In the genomic region with DNA sequence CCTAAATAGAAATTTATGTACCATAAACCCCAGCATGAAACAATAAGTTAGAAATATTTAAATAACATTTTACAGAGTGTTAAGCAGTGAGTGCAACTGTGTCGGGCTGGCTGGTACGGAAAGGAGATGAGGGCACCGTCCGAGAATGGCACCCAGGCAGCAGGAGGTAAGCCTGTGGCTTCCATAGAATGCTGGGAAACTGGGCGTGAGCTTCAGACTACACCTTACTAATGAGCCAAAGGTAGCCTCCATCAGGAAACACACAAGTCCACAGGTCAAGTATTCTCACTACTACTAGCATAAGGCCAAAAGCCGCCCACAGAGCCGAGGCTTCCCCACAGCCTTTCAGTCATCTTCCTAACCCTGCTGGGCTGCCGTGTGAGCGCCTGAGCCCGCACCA, we compare ENCODE assay signal across 32 mouse cellular contexts.
"Had no signal": no experiment of that assay in that cellular context is flagged by ENCODE, and none has a peak within 500 bp of the region (broad histone marks: within the 10 kb centered on the region; RNA-seq: fewer than 3 reads in every experiment).

No protein-coding gene starts in this region.

- DNase-seq: heart, adult 2 months; heart, postnatal 10 days; heart, postnatal 36 days; heart, postnatal 4 days; kidney, adult 18-20 months; kidney, adult 2 months; kidney, adult 8-10 months; kidney, adult 9 months; kidney, postnatal 10 days; kidney, postnatal 14 days; kidney, postnatal 36 days; kidney, postnatal 4 days; layer of hippocampus, adult 9-11 months; layer of hippocampus, postnatal 36 days had no signal

- H3K4me2 ChIP-seq: heart, embryonic 11.5 days; heart, embryonic 12.5 days; heart, embryonic 13.5 days; heart, embryonic 15.5 days; hindbrain, embryonic 12.5 days; hindbrain, embryonic 13.5 days; hindbrain, embryonic 14.5 days; hindbrain, embryonic 15.5 days; kidney, embryonic 15.5 days had no signal

- H3K27ac ChIP-seq: heart, adult 2 months; heart, embryonic 10.5 days; heart, embryonic 13.5 days; heart, embryonic 15.5 days; hindbrain, embryonic 10.5 days; hindbrain, embryonic 12.5 days; hindbrain, embryonic 13.5 days; hindbrain, embryonic 14.5 days; hindbrain, embryonic 15.5 days; hindbrain, postnatal 0 days; kidney, embryonic 15.5 days; kidney, postnatal 0 days; left cerebral cortex, adult 2 months had no signal

- H3K4me3 ChIP-seq: heart, adult 2 months; heart, embryonic 10.5 days; heart, embryonic 12.5 days; heart, embryonic 13.5 days; heart, embryonic 15.5 days; hindbrain, embryonic 10.5 days; hindbrain, embryonic 12.5 days; hindbrain, embryonic 13.5 days; hindbrain, embryonic 15.5 days; kidney, embryonic 15.5 days; left cerebral cortex, adult 2 months had no signal

- H3K27me3 ChIP-seq: heart, embryonic 12.5 days; heart, embryonic 13.5 days; heart, embryonic 15.5 days; hindbrain, embryonic 12.5 days; hindbrain, embryonic 13.5 days; hindbrain, embryonic 15.5 days; kidney, embryonic 15.5 days had no signal

- H3K36me3 ChIP-seq: heart, embryonic 10.5 days; heart, embryonic 12.5 days; heart, embryonic 15.5 days; hindbrain, embryonic 10.5 days; hindbrain, embryonic 12.5 days; hindbrain, embryonic 13.5 days; hindbrain, embryonic 15.5 days; kidney, embryonic 15.5 days had no signal

- H3K9ac ChIP-seq: heart, embryonic 12.5 days; heart, embryonic 13.5 days; heart, embryonic 15.5 days; hindbrain, embryonic 12.5 days; hindbrain, embryonic 13.5 days; hindbrain, embryonic 14.5 days; hindbrain, embryonic 15.5 days; kidney, embryonic 15.5 days had no signal

- H3K9me3 ChIP-seq: heart, embryonic 10.5 days; heart, embryonic 12.5 days; heart, embryonic 13.5 days; heart, embryonic 15.5 days; hindbrain, embryonic 10.5 days; hindbrain, embryonic 12.5 days; hindbrain, embryonic 13.5 days; hindbrain, embryonic 15.5 days; kidney, embryonic 15.5 days had no signal

- ATAC-seq: hindbrain, embryonic 16.5 days; hindbrain, postnatal 0 days; inflammation-experienced regulatory T-cells, adult 6 months; intestine, embryonic 16.5 days; intestine, postnatal 0 days had no signal
